9 mouse cellular contexts compared by ENCODE assay signal in the genomic region with DNA sequence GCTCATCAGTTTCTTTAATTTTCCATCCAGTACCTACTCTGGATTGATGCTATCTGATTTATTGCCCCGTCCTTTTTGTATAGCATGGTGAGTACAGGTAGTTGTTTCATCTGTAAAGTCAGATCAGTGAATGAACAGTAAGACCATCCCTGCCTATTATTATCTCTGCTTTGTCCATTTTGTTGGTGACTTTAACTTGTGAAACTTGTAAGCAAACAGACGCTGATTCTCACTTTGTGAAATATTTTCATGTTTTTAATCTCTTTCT. TPM values are rescaled to one million over a fixed set of nuclear protein-coding genes. Genes with fewer than 3 reads are reported as not detected.
A peak's percentile ranks its signal among the peaks of the same experiment; 100 is the strongest.
DNase-seq lines count a peak whose midpoint lies in the region; ATAC-seq and TF ChIP-seq lines count a peak whose summit lies in the region.
"Had no signal": no experiment of that assay in that cellular context is flagged by ENCODE, and none has a peak within 500 bp of the region (broad histone marks: within the 10 kb centered on the region; RNA-seq: fewer than 3 reads in every experiment).

No protein-coding gene starts in this region.

- ATAC-seq in lung, embryonic 15.5 days (ENCODE audit: borderline replicate concordance, extremely low read depth, low FRiP score, low TSS enrichment): no peak
- ATAC-seq in limb, embryonic 12.5 days (ENCODE audit: insufficient number of reproducible peaks, insufficient read depth, low FRiP score, low TSS enrichment, low read depth): no peak
- no peak for ATAC-seq in neural tube, embryonic 15.5 days (ENCODE audit: low FRiP score)

- H3K4me3 ChIP-seq in lung, embryonic 15.5 days: peak overlapping the region; percentile 70
- no peak overlapping the region for H3K4me3 ChIP-seq in lung, adult 2 months (replicated peaks; ENCODE audit: extremely low read depth, low read depth, low read length)
- peak overlapping the region; percentile 94 for H3K4me3 ChIP-seq in forebrain, embryonic 10.5 days
- H3K4me3 ChIP-seq in limb, embryonic 12.5 days (replicated peaks): peak overlapping the region; percentile 94
- peak overlapping the region; percentile 77 for H3K4me3 ChIP-seq in neural tube, embryonic 15.5 days (replicated peaks)

- no peak overlapping the region for H3K27ac ChIP-seq in lung, embryonic 15.5 days
- H3K27ac ChIP-seq in forebrain, embryonic 10.5 days: no peak overlapping the region
- H3K27ac ChIP-seq in limb, embryonic 12.5 days: no peak overlapping the region
- H3K27ac ChIP-seq in neural tube, embryonic 15.5 days (replicated peaks): 0 out of 2 replicates have a peak overlapping the region, but pooled peaks have one; percentile 86

- DNase-seq in lung, adult 2 months: no peak
- no peak for DNase-seq in forebrain, embryonic 10.5 days (ENCODE audit: extremely low spot score, low spot score)
- no peak for DNase-seq in cerebellum, adult 18-20 months
- no peak for DNase-seq in urinary bladder, adult 18-20 months (ENCODE audit: low spot score in 2 of 2)
- no peak for DNase-seq in left cerebral cortex, postnatal 25 days (ENCODE audit: low spot score in 2 of 2)
- DNase-seq: thymus, postnatal 25 days had no signal

- WGBS in lung, embryonic 15.5 days: 59% methylated on average over 2 of the region's 2 CpGs
- WGBS in lung, adult 2 months: 45% methylated on average over 2 of the region's 2 CpGs
- whole genome bisulfite sequencing in forebrain, embryonic 10.5 days: 85% methylated on average over 2 of the region's 2 CpGs
- WGBS in limb, embryonic 12.5 days: 85% methylated on average over 2 of the region's 2 CpGs
- 73% methylated on average over 2 of the region's 2 CpGs for WGBS in neural tube, embryonic 15.5 days

- H3K36me3 ChIP-seq in lung, embryonic 15.5 days: peaks cover 13% of the 10 kb centered on the region; the same call in 1 of the 2 replicates
- peaks cover 13% of the 10 kb centered on the region; the same call in 1 of the 2 replicates for H3K36me3 ChIP-seq in forebrain, embryonic 10.5 days (replicated peaks)
- peaks cover 11% of the 10 kb centered on the region; the same call in 1 of the 2 replicates for H3K36me3 ChIP-seq in limb, embryonic 12.5 days
- H3K36me3 ChIP-seq in neural tube, embryonic 15.5 days: peaks cover 4% of the 10 kb centered on the region; the same call in 1 of the 2 replicates

- intact Hi-C loops in left cerebral cortex, postnatal 25 days (cut with DNase I): loop anchor here (2.0 to 5.0 kb wide), 2 partner anchors 53 to 135 kb away; partner anchors contain the start of genes Cnot6 and Gfpt2

- H3K9me3 ChIP-seq in lung, embryonic 15.5 days: no peaks in the 10 kb centered on the region
- H3K9me3 ChIP-seq in forebrain, embryonic 10.5 days: no peaks in the 10 kb centered on the region
- H3K9me3 ChIP-seq in limb, embryonic 12.5 days: no peaks in the 10 kb centered on the region
- H3K9me3 ChIP-seq in neural tube, embryonic 15.5 days (replicated peaks): no peaks in the 10 kb centered on the region

- TF ChIP-seq POLR2A in lung, adult 2 months (IDR thresholded peaks at IDR 0.05; ENCODE audit: borderline replicate concordance, extremely low read depth, low read depth, low read length): no peak

- H3K27me3 ChIP-seq in lung, embryonic 15.5 days: no peaks in the 10 kb centered on the region
- no peaks in the 10 kb centered on the region for H3K27me3 ChIP-seq in forebrain, embryonic 10.5 days (ENCODE audit: poor library complexity, severe bottlenecking)
- no peaks in the 10 kb centered on the region for H3K27me3 ChIP-seq in limb, embryonic 12.5 days
- no peaks in the 10 kb centered on the region for H3K27me3 ChIP-seq in neural tube, embryonic 15.5 days (replicated peaks)

- peak overlapping the region; percentile 64 for H3K4me2 ChIP-seq in lung, embryonic 15.5 days
- peak overlapping the region; percentile 89 for H3K4me2 ChIP-seq in limb, embryonic 12.5 days
- peak overlapping the region; percentile 75 for H3K4me2 ChIP-seq in neural tube, embryonic 15.5 days

- peak overlapping the region; percentile 80 for H3K9ac ChIP-seq in lung, embryonic 15.5 days
- peak overlapping the region; percentile 93 for H3K9ac ChIP-seq in limb, embryonic 12.5 days (replicated peaks)
- peak overlapping the region; percentile 96; the same call in 1 of the 2 replicates for H3K9ac ChIP-seq in neural tube, embryonic 15.5 days (replicated peaks)

- H3K4me1 ChIP-seq in lung, embryonic 15.5 days: peaks cover 21% of the 10 kb centered on the region
- H3K4me1 ChIP-seq in lung, adult 2 months (ENCODE audit: control insufficient read depth, insufficient read depth, low read length): peaks cover 16% of the 10 kb centered on the region
- peaks cover 27% of the 10 kb centered on the region for H3K4me1 ChIP-seq in forebrain, embryonic 10.5 days
- peaks cover 22% of the 10 kb centered on the region for H3K4me1 ChIP-seq in limb, embryonic 12.5 days (replicated peaks)
- peaks cover 41% of the 10 kb centered on the region for H3K4me1 ChIP-seq in neural tube, embryonic 15.5 days

- TF ChIP-seq CTCF in lung, adult 2 months (IDR thresholded peaks at IDR 0.05; ENCODE audit: insufficient read depth, low read length): no peak

RNA-seq across cellular contexts. Expression of gene Mapk9, which starts 1.2 kb away (rescaled TPM):
- polyA plus RNA-seq in lung, embryonic 15.5 days (2015; fragmentation: Nextera tagmentation; extraction: Ambion mirVana): 36.1 and 38.8 TPM in 2 replicates
- 18.5 and 22.9 TPM in 2 replicates for polyA plus RNA-seq in lung, adult 2 months (2012; rRNA removed)
- 21.8 and 23.8 TPM in 2 replicates for polyA plus RNA-seq in forebrain, embryonic 10.5 days (2016; fragmentation: Nextera tagmentation; extraction: Ambion mirVana)
- 38.6 and 44.5 TPM in 2 replicates for polyA plus RNA-seq in limb, embryonic 12.5 days (2016; fragmentation: Nextera tagmentation; extraction: Ambion mirVana)
- 64.2 and 73.5 TPM in 2 replicates for polyA plus RNA-seq in neural tube, embryonic 15.5 days (2015; fragmentation: Nextera tagmentation; extraction: Ambion mirVana)
- total RNA-seq in left cerebral cortex, postnatal 25 days (2021): 100 to 1,000 TPM; 212 to 231 TPM

RNA-seq across cellular contexts. Expression of gene Gfpt2, which starts 53.8 kb away (rescaled TPM):
- 10.3 and 10.6 TPM in 2 replicates for polyA plus RNA-seq in lung, embryonic 15.5 days (2015; fragmentation: Nextera tagmentation; extraction: Ambion mirVana)
- polyA plus RNA-seq in lung, adult 2 months (2012; rRNA removed): 7.0 and 8.8 TPM in 2 replicates
- polyA plus RNA-seq in forebrain, embryonic 10.5 days (2016; fragmentation: Nextera tagmentation; extraction: Ambion mirVana): 25.8 TPM in 2 replicates
- 37.0 and 37.5 TPM in 2 replicates for polyA plus RNA-seq in limb, embryonic 12.5 days (2016; fragmentation: Nextera tagmentation; extraction: Ambion mirVana)
- 5.3 and 6.3 TPM in 2 replicates for polyA plus RNA-seq in neural tube, embryonic 15.5 days (2015; fragmentation: Nextera tagmentation; extraction: Ambion mirVana)
- total RNA-seq in left cerebral cortex, postnatal 25 days (2021): 10 to 100 TPM in 1 of 2 experiments, 1 to 10 TPM in 1; 6.0 to 10.1 TPM

RNA-seq across cellular contexts. Expression of gene Rasgef1c, which starts 53.9 kb away (rescaled TPM):
- polyA plus RNA-seq in lung, embryonic 15.5 days (2015; fragmentation: Nextera tagmentation; extraction: Ambion mirVana): 0.09 and 0.15 TPM in 2 replicates
- 0.26 and 0.91 TPM in 2 replicates for polyA plus RNA-seq in lung, adult 2 months (2012; rRNA removed)
- polyA plus RNA-seq in forebrain, embryonic 10.5 days (2016; fragmentation: Nextera tagmentation; extraction: Ambion mirVana): 0.29 and 0.33 TPM in 2 replicates
- polyA plus RNA-seq in limb, embryonic 12.5 days (2016; fragmentation: Nextera tagmentation; extraction: Ambion mirVana): 0.10 and 0.11 TPM in 2 replicates
- 25.2 and 31.0 TPM in 2 replicates for polyA plus RNA-seq in neural tube, embryonic 15.5 days (2015; fragmentation: Nextera tagmentation; extraction: Ambion mirVana)
- 10 to 100 TPM; 36.6 to 46.4 TPM for total RNA-seq in left cerebral cortex, postnatal 25 days (2021)

Comparison
In these comparisons a context has a peak if more than half of its experiments do, and no peak if none do; other contexts are left out.
1. RNA of gene Rasgef1c, which starts 53.9 kb away (polyA plus RNA-seq): 25.2 to 31.0 TPM in neural tube, embryonic 15.5 days; 0.26 to 0.91 TPM in lung, adult 2 months, 0.29 to 0.33 TPM in forebrain, embryonic 10.5 days, 0.09 to 0.15 TPM in lung, embryonic 15.5 days and 0.10 to 0.11 TPM in limb, embryonic 12.5 days; every median in the first group is over 10 times any median in the second.
2. Peak in every context shown above with its lines, with median percentiles within 50 percentile points of each other: H3K4me2 ChIP-seq and H3K9ac ChIP-seq.